Mouse (Mus musculus): ENCODE measurements around the gene Tnnt1. TPM values are rescaled to one million over a fixed set of nuclear protein-coding genes. Genes with fewer than 3 reads are reported as not detected.

Gene Tnnt1
- total RNA-seq, 2 experiments from 2014 or later, result 3.0 TPM; not detected in 1

- ATAC-seq (replicated peaks; ENCODE audit: low FRiP score, low TSS enrichment, poor library complexity, severe bottlenecking), result peak; percentile 83
These were observed 14.4 kb downstream of the Tnnt1 start, which contains the start of gene Ppp1r12c for GRCm38 (mm10) chr7:4501558-4502397. Gene Ppp1r12c, minus strand, starts transcription at chr7:4501680.

- peak; percentile 37 for ATAC-seq (replicated peaks; ENCODE audit: low FRiP score, low TSS enrichment, poor library complexity, severe bottlenecking)
These were observed 15.2 kb downstream of the Tnnt1 start for GRCm38 (mm10) chr7:4500892-4501471.

- ATAC-seq (replicated peaks; ENCODE audit: low FRiP score, low TSS enrichment, poor library complexity, severe bottlenecking), result no peak
These were observed 17.1 kb downstream of the Tnnt1 start for GRCm38 (mm10) chr7:4499034-4499433.

DNA sequence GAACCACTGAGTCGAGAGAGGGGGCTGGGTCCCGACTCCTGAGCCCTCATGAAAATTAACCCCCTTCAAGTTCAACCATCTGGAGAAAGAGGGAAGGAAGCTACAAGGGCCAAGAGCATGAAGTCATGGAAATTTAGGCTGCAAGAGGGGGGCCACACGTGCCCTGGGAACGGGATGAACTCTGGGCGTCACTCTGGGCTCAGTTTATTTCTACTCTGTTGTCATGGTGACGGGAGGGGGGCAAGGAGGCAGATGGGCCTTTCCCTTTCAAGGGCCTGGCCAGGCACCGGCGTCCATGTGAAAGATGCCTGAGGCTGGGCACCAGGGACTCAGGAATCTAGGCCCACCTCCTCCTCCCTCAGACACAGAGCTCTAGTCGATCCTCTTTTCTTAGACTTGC, 17.9 kb downstream of the Tnnt1 start:
- ATAC-seq (replicated peaks; ENCODE audit: low FRiP score, low TSS enrichment, poor library complexity, severe bottlenecking), result no peak

DNA sequence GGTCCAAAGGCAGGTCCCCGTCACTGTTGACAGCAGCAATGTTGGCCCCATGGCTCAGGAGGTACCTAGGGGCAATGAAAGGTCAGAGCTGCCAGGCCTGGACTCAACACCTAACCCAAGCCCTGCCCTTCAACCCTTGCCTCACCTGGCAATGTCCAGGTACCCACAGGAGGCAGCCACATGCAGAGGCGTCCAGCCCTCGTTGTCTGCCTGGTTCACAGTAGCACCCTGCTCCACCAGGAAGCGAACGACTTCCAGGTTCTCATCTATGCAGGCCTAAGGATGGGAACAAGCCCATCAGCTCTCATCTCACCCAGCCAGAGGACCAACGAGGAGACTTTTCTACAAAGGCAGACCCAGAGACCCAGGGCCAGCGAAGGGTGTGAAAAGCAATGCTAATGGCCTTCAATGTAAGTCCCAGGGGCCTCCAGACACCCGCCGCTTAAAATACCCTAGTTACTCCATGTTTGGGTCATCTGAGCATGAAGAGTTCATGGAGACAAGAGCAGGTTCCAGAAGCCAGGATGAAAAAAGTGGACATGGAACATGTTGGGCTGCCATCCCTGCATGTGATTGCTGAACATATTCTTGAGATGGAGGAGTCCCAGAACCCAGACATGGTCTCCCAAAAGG, 18.8 kb downstream of the Tnnt1 start:
- no peak for ATAC-seq (replicated peaks; ENCODE audit: low FRiP score, low TSS enrichment, poor library complexity, severe bottlenecking)

DNA sequence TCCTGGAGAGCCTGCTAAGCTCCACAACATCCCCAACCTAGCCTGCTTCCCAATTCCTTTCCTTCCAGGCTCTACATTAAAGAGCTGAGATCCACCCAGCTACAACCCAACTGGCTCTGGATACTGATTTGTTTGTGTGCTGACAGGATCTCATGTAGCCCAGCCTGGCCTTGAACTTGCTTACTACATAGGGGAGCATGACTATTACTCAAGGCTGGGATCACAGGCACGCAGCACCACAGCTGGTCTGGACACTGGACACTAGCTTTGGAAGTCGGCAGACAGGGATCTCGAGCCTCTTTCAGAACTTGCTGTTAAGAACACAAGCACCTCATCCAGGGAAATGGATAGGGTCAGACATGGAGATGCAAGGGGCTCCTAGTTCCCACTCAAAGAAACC, 19.7 kb downstream of the Tnnt1 start:
- ATAC-seq (replicated peaks; ENCODE audit: low FRiP score, low TSS enrichment, poor library complexity, severe bottlenecking), result no peak

DNA sequence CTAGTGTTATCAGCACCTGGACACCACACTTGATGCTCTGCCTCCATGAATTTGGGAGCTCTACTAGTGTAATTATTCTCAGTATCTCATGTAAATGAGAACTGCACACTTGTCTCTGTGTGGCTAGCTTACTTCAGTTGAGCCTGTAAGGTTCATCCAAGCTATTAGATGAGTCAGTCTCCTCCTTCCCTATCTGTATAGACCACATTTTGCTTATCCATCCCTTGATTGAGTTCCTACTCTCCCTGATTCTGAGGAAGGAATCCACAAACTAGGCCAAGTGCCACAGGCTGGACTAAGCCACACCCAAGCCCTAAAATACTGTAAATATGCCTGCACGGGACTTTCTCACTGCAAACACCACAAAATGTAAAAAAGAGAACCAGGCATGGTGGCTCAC, 22.2 kb downstream of the Tnnt1 start:
- peak; percentile 71 for ATAC-seq (replicated peaks; ENCODE audit: low FRiP score, low TSS enrichment, poor library complexity, severe bottlenecking)

- ATAC-seq (replicated peaks; ENCODE audit: low FRiP score, low TSS enrichment, poor library complexity, severe bottlenecking), result peak; percentile 42; the same call in 1 of the 2 replicates
These were observed 23.6 kb downstream of the Tnnt1 start for GRCm38 (mm10) chr7:4492284-4493224.

- 0 out of 2 replicates have a peak, but pooled peaks have one; percentile 12 for ATAC-seq (replicated peaks; ENCODE audit: low FRiP score, low TSS enrichment, poor library complexity, severe bottlenecking)
These were observed 24.9 kb downstream of the Tnnt1 start for GRCm38 (mm10) chr7:4491308-4491707.

DNA sequence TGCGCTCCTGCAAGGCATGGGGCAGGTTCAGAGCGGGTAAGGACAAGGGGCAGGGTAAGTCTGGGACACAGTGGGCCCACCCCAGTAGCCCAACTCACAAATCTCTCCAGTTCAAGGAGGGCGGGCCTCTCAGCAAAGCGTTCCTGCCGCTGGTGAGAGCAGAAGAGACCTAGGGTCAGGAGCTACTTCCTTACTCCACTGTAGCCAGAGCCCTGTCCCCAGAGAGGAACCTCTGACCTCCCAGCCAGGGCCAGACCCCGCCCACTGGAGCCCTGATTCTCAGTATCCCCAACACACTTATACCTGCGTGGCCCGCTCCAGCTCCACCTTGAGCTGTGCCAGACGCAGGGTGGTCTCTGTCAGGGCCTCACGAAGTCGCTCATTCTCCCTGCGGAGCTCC, 33.9 kb downstream of the Tnnt1 start:
- ATAC-seq (replicated peaks; ENCODE audit: low FRiP score, low TSS enrichment, poor library complexity, severe bottlenecking), result no peak

GRCm38 (mm10) chr7:4479674-4480073, 36.5 kb downstream of the Tnnt1 start:
- ATAC-seq (replicated peaks; ENCODE audit: low FRiP score, low TSS enrichment, poor library complexity, severe bottlenecking), result peak; percentile 70

DNA sequence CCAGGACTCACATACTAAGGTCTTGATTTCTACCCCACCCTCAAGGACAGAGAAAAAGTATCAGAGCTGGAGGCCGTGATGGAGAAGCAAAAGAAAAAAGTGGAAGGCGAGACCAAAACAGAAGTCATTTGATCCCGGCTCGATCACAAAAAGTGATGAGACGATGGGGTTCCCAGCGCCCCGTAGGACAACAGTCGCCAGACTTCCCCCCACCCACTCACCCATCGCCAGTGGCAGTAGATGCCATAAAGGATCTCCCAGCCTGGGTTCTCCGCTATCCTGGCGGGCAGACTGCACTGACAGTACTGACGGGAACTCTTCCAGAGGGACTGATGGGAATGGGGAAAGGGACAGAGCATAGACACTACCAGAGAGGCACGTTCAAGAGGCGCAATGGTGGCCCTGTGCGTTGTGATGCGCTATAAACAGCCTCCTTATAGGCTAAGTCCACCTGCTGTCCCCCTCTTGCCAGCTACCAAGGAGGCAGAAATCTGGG, 37.3 kb downstream of the Tnnt1 start:
- no peak for ATAC-seq (replicated peaks; ENCODE audit: low FRiP score, low TSS enrichment, poor library complexity, severe bottlenecking)

DNA sequence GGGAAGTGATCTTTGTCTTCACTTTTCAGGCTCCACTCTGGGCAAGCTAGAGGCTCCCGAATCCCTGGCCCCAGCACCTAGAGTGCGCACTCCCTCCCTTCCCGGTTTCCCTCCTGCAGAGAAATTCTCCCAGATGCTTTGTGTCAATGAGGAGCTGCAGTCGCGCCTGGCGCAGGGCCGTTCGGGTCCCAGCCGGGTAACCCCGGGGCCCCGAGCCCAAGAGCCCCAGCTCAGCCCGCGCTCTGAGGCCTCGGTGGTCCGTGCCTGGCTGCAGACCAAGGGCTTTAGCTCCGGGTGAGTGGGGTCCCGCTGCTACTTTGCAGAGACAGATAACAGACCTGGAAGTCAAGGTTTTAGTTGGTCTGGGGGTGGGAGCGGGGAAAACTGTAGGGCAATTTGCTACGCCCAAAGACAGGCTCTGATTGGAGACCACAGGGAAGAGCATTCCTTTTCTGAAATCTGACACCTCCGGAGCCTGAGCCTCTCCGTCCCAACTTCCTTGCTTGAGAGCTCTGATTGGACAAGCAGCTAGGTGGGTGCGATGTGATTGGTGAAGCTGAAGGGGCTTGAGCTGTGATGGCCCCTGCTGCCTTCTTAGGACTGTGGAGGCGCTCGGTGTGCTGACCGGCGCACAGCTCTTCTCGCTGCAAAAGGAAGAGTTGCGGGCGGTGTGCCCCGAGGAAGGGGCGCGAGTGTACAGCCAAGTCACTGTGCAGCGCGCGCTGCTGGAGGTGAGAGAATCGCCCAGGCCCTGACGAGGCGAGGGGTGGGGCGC, 38.0 kb downstream of the Tnnt1 start:
- peak; percentile 43; the same call in 1 of the 2 replicates for ATAC-seq (replicated peaks; ENCODE audit: low FRiP score, low TSS enrichment, poor library complexity, severe bottlenecking)

DNA sequence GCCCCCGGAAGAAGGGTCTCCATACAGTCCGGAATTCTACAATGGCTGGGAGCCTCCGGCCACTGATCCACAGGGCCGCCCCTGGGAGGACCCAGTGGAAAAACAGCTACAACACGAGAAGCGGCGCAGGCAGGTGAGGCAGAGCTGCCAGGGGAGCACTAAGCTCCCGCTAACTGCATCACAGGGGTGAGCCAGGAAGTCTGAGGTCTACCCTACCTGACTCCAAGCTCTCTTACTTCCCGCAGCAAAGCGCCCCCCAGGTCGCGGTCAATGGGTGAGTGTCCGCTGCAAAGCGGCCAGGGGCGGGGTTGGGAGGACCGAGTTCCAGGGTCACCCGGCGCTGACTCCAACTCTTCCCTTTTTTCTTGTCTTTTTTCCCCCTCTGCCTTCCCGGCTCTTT, 42.2 kb downstream of the Tnnt1 start:
- no peak for ATAC-seq (replicated peaks; ENCODE audit: low FRiP score, low TSS enrichment, poor library complexity, severe bottlenecking)

DNA sequence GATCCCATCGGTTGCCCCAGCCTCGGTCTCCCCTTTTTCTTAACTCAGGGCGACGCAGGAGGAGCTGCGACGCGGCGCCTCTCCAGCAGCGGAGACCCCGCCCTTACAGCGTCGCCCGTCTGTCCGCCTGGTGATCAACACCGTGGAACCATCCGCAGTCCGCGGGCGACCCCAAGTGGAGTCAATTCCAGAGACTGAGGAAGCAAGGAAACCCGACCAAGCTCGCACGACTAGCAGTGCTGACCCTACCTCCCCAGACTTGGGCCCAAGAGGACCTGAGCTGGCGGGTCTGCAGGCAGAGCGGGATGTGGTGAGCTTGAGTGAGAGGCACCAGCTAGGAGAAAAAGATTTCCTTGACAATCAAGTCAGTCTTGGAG, 45.0 kb downstream of the Tnnt1 start:
- ATAC-seq (replicated peaks; ENCODE audit: low FRiP score, low TSS enrichment, poor library complexity, severe bottlenecking), result peak; percentile 51

- no peak; the same call in 1 of the 2 replicates for ATAC-seq (replicated peaks; ENCODE audit: low FRiP score, low TSS enrichment, poor library complexity, severe bottlenecking)
These were observed 45.7 kb downstream of the Tnnt1 start for GRCm38 (mm10) chr7:4470275-4471178.

GRCm38 (mm10) chr7:4467801-4468200, 48.4 kb downstream of the Tnnt1 start:
- ATAC-seq (replicated peaks; ENCODE audit: low FRiP score, low TSS enrichment, poor library complexity, severe bottlenecking), result no peak

All from megakaryocyte-erythroid progenitor cell, adult 5-6 weeks (primary cell).